Mouse (Mus musculus): ENCODE results near the gene Krt76. TPM values are rescaled to one million over a fixed set of nuclear protein-coding genes. Genes with fewer than 3 reads are reported as not detected.

Gene Krt76
- total and polyA plus RNA-seq, 3 experiments: not detected

- H3K4me3 ChIP-seq (ENCODE audit: control insufficient read depth in 1 of 2, insufficient read depth in 1 of 2, low read depth in 2 of 2, low read length in 2 of 2): no peak within 1 kb of the TSS
- H3K79me2 ChIP-seq (ENCODE audit: control insufficient read depth, insufficient read depth, low read length, poor library complexity): no peaks in the 10 kb centered on the region
- no peak within 1 kb of the TSS for H3K27ac ChIP-seq (ENCODE audit: control insufficient read depth, low read depth, low read length)
- TF ChIP-seq NRF1 (IDR thresholded peaks at IDR 0.05; ENCODE audit: insufficient read depth, low read depth, low read length, poor library complexity, severe bottlenecking) (no peak), ZNF384 (IDR thresholded peaks at IDR 0.05; ENCODE audit: low read depth, low read length) (no peak), KAT2A (conservative IDR thresholded peaks at IDR 0.05; ENCODE audit: low read depth, low read length) (no peak), POLR2AphosphoS2 (IDR thresholded peaks at IDR 0.05; ENCODE audit: low read length) (no peak), SIN3A (IDR thresholded peaks at IDR 0.05; ENCODE audit: low read length) (no peak), USF1 (IDR thresholded peaks at IDR 0.05; ENCODE audit: low read depth, low read length) (no peak), EP300 (IDR thresholded peaks at IDR 0.05; ENCODE audit: low read depth in 1 of 2, low read length in 2 of 2) (no peak)
- peaks cover 3 to 7% of the 10 kb centered on the region in 2 experiments for H3K27me3 ChIP-seq (ENCODE audit: control insufficient read depth in 1 of 2, insufficient read depth in 2 of 2, low read length in 2 of 2)
- DNase-seq (ENCODE audit: low read depth, low spot score): no peak
- H3K4me1 ChIP-seq (ENCODE audit: control insufficient read depth in 1 of 2, insufficient read depth in 2 of 2, low read length in 2 of 2): no peaks in the 10 kb centered on the region
- no peaks in the 10 kb centered on the region for H3K36me3 ChIP-seq (ENCODE audit: control insufficient read depth in 1 of 2, insufficient read depth in 2 of 2, low read length in 2 of 2)
- no peak within 1 kb of the TSS for H3K9ac ChIP-seq (ENCODE audit: control insufficient read depth, low read depth, low read length, poor library complexity, severe bottlenecking)
- no peaks in the 10 kb centered on the region for H3K9me3 ChIP-seq (replicated peaks; ENCODE audit: insufficient read depth, low read length)
Measured at GRCm38 (mm10) chr15:101869431-101869830, 23.3 kb downstream of the Krt76 start, which contains the start of gene Krt77. Krt77 (minus strand) TSS chr15:101869705.

- Histone ChIP-seq H3K9ac (ENCODE audit: control insufficient read depth, low read depth, low read length, poor library complexity, severe bottlenecking) (no peak overlapping the region), H3K27me3 (ENCODE audit: control insufficient read depth in 1 of 2, insufficient read depth in 2 of 2, low read length in 2 of 2) (peaks cover 0 to 2% of the 10 kb centered on the region in 2 experiments; a peak in 2 of 4 replicates), H3K79me2 (ENCODE audit: control insufficient read depth, insufficient read depth, low read length, poor library complexity) (no peaks in the 10 kb centered on the region), H3K27ac (ENCODE audit: control insufficient read depth, low read depth, low read length) (no peak overlapping the region), H3K4me1 (ENCODE audit: control insufficient read depth in 1 of 2, insufficient read depth in 2 of 2, low read length in 2 of 2) (no peaks in the 10 kb centered on the region), H3K36me3 (ENCODE audit: control insufficient read depth in 1 of 2, insufficient read depth in 2 of 2, low read length in 2 of 2) (no peaks in the 10 kb centered on the region), H3K9me3 (replicated peaks; ENCODE audit: insufficient read depth, low read length) (no peaks in the 10 kb centered on the region), H3K4me3 (ENCODE audit: control insufficient read depth in 1 of 2, insufficient read depth in 1 of 2, low read depth in 2 of 2, low read length in 2 of 2) (no peak overlapping the region)
- TF ChIP-seq CHD1 (IDR thresholded peaks at IDR 0.05; ENCODE audit: low read depth, low read length) (no peak), MAZ (IDR thresholded peaks at IDR 0.05; ENCODE audit: low read depth, low read length) (no peak), TCF12 (IDR thresholded peaks at IDR 0.05; ENCODE audit: low read depth, low read length) (no peak), TAL1 (IDR thresholded peaks at IDR 0.05; ENCODE audit: low read length) (no peak), NRF1 (IDR thresholded peaks at IDR 0.05; ENCODE audit: insufficient read depth, low read depth, low read length, poor library complexity, severe bottlenecking) (no peak), GABPA (IDR thresholded peaks at IDR 0.05; ENCODE audit: low read depth, low read length) (no peak), ELF1 (IDR thresholded peaks at IDR 0.05; ENCODE audit: low read depth, low read length) (no peak), ZKSCAN1 (IDR thresholded peaks at IDR 0.05; ENCODE audit: low read depth, low read length) (no peak), GATA1 (IDR thresholded peaks at IDR 0.05; ENCODE audit: low read depth, low read length) (no peak), POLR2A (IDR thresholded peaks at IDR 0.05; ENCODE audit: control insufficient read depth in 1 of 2, insufficient read depth in 1 of 2, low read depth in 1 of 2, low read length in 2 of 2, poor library complexity in 1 of 2) (no peak), ZNF384 (IDR thresholded peaks at IDR 0.05; ENCODE audit: low read depth, low read length) (no peak), BHLHE40 (IDR thresholded peaks at IDR 0.05; ENCODE audit: borderline replicate concordance, low read depth, low read length) (no peak), MYC (IDR thresholded peaks at IDR 0.05; ENCODE audit: low read depth, low read length) (no peak)
- no peak for DNase-seq (ENCODE audit: low read depth, low spot score)
Measured at GRCm38 (mm10) chr15:101866754-101867153, 26.0 kb downstream of the Krt76 start.

Measured in MEL (cell line).